Mouse (Mus musculus): Measurements from ENCODE around the gene Ddx54. TPM values are rescaled to one million over a fixed set of nuclear protein-coding genes. Genes with fewer than 3 reads are reported as not detected.

Ddx54 gene
- total RNA-seq, 1 experiment from 2014 or later: 50.5 TPM

DNA sequence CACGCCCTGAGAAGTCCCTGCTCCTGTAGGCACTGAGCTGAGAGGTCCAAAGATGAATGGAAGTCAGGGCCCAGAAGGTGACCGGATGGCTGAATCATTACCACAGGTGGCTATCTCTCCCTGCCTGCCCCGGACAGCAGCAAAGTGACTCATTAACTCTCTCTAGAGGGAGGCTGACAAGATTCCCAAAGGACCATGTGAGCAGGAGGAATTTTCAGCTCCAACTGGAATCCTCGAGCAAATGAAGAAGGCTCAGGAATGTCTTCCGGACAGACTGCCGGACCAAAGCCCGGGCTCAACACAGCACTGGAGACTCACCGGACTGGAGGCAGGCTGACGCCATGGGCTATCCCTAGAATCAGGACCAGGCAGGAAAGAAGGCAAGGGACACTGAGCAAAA is 30.5 kb upstream of the Ddx54 start:
- no peak for DNase-seq

DNA sequence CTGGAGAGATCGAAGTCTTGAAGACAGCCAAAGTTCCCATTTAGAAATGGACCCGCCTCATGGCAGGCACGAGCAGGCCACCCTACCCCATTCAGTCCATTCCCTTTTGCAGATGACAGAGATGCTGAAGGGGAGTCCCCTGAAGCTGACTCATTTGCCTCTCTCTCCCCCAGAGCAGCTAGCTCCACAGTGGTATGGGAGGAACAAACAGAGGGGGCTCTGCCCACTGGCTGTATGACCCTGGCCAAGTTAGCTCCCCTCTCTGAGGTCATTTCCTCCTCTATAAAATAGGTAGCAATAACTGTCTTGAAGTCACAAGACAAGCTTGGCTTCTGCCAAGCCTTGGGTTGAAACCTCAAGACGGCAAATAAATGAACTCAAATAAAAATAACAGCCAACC is 29.0 kb upstream of the Ddx54 start:
- no peak for DNase-seq

DNA sequence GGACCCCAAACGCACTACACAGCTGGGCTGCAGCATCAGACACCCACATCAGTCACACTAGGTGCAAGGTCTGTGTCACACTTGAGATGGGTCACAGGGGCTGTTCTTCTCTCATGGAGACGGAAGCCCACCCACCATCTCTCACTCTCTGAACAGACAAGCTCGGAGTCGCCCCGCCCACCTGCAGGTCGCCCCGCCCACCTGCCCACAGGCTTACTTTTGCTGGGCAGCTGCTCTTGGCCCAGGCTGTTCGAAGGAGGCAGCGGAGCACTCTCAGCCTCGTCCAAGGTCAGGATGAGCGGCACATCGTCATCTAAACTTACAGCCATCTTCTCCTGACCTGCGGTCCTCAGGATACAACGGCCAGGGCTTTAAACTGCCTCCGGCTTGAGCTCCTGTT is 27.6 kb upstream of the Ddx54 start:
- DNase-seq: no peak

DNA sequence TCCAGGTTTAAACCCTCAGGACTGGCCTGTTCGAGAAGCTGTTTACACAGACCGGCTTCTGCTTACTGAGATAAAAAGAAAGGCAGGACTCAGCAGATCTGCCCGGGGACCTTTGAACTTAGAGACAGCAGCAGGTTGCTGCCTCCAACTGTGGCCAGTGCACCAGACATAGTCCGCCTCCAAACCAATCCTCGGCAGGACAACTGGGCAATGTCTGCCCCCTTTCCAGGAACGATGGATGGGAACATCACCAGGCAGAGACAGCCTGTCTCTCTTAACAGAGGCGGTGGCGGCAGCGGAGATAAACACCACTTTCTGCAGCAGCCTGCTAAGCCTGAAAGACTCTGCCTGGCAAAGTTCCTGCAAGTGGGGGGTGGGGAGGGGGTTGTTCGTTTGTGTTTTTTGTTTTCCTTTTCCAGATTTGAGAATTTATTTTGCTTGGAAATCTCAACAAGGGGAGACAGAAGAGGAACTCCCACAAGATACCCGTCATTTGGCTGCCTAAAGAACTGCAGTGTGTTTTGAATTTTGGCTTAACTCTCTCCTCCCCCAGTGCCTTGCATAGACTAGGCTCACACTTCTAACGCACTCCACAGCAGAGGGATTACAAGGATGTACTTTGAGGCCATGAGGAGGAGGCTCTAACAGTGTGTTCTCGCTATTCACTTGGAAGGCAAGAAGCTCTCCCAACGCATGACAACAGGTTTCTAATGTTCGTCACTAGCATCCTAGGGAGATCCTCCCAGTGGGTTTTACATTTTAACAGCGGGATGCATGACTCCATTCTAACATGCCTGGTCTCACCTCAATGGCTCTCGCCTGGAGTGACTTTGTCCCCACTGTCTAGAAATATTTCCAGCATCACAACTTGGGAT is 25.6 kb upstream of the Ddx54 start:
- DNase-seq: no peak

DNA sequence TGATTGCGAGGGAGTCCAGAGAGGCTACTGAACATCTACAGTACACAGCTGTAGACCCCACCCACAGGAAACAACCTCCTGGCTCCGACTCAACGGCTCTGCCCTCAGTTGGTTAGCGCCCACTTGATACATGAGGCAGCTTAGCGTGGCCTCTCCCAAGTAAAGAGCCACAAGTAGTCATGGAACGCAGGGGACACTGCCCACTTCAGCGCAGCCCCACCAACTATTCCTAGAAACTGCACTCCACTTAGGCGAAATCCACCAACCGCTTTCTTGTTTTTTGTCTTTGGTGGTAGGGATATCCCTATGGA is 25.0 kb upstream of the Ddx54 start:
- no peak for DNase-seq

DNA sequence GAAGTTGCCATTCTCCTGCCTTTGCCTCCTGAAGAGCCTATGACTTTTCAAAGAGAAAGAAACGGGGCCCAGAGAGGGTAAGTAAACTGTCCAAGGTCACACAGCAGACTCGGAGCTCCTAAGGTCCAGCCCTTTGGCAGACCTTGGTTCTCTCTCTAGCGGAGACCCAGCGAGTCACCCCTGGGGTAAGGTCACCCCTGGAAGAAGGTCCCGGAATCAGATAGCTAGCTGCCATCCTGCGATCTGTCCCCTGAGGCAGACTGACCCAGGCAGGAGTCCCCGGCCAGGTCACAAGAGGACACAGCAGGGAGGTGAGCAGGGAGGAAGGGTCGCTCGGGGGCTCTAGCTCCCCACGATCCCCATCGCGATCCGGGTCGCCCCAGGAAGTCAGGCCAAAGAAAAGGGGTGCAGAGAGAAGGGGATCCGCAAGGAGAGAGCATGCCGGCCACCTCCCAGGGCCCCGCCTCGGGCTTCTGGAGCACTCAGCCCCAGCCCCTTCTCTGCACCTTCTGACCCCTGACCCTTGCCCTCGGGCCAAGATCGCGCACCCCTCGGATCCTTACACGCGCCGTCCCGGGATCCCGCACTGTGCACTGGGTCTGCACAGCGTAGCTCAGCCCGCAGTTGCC is 24.5 kb upstream of the Ddx54 start:
- no peak for DNase-seq

DNA sequence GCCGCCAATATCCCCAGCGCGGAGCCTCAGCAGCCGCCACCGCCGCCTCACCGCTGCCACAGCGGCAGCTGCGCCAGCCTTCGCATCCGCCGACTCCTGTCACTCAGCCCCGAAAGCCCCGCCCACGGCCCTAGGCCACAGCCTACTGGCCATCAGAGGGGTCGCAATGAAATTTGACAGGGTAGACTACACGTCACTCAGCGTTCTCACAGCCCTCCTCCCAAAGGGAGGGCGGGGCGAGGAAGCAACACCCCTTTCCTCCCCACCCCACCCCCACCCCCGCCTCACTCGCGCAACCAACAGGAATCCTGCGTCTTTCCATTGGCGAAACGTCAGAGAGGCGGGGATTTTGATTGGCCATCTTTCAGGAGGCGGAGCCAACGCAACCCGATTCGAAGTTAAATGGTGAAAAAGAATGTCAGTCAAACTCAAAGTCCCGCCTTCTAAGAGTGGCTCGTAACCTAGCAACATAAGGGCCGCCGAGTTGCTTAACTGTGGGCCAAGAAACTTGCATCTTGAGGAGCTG is 23.9 kb upstream of the Ddx54 start, which contains the start of the genes Tpcn1 and Iqcd:
Tpcn1 (minus strand) TSS at position 105 of the 526 bp plus-strand sequence.
Iqcd (plus strand) TSS at position 448 of the 526 bp plus-strand sequence.
- peak; percentile 99 for DNase-seq

DNA sequence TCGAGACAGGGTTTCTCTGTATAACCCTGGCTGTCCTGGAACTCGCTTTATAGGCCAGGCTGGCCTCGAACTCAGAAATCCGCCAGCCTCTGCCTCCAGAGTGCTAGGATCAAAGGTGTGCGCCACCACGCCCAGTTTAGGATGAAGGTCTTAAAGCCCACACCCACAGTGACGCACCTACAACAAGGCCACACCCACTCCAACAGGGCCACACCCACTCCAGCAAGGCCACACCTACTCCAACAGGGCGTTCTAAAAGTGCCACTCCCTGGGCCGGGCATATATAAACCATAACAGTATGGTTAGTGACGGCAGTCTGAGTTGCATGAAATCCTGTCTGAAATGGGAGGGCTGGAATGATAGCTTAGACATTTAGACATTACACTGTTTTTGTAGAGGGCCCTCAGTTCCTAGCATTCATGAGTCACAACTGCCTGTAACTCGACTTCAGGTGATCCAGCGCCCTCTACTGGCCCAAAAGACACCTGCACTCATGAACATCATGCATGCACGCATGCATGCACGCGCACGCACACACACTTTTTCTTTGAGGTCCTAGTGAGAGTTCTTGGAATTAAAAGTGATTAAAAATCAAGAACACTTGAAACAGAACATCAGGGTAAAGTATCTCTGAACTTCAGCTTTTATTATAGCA is 22.1 kb upstream of the Ddx54 start:
- DNase-seq: no peak

DNA sequence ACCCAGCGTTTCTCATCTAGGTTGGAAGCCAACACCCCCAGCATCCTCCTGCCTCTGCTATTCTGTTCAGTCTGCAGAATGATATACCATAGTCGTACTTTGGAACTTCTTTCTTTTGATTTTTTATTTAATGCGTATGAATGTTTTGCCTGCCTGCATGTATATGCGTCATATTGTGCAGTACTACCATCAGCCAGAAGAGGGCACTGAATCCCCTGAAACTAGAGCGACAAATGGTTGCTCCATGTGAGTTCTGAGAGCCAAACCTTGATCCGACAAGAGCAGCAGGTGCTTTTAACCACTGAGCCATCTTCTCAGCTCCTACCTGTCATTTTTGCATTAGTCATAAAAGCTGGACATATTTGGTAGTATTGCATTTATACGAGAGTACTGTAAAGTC is 20.4 kb upstream of the Ddx54 start:
- DNase-seq: no peak

DNA sequence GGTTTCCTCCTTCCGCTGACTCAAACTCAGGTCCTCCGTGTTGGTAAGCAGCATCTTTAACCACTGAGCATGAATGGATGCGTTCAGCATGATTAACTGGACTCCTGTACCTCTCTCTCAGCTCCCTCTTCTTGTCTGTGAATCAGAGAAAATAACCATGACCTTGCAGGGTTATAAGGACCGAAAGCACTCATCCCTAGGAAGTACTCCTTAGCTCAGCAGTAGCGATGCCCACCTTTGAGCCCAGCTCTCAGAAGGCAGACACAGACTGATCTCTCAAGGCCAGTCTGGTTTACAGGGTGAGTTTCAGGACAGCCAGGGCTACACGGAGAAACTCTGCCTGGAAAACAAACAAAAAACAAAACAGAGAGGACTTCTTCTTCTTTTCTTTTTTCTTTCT is 18.1 kb upstream of the Ddx54 start:
- no peak for DNase-seq

DNA sequence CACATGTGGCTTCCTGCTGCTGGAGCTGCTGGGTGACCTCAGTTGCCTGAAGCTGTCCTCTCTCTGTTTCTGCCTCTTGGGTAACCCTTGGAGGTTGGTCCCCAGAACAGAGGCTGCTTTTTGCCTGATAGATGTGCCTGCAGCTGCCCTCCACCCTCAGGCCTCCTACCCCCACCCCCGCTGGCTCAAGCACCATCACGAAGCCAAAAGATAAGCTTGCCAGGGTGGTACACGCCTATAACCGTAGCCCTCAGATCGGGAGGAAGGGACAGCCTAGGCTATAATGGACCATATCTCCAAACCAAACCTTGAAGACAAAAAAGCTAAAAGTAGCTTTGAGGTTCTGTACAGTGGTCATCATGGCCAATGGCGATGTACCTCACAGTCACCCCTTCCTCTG is 12.9 kb upstream of the Ddx54 start:
- DNase-seq: no peak

DNA sequence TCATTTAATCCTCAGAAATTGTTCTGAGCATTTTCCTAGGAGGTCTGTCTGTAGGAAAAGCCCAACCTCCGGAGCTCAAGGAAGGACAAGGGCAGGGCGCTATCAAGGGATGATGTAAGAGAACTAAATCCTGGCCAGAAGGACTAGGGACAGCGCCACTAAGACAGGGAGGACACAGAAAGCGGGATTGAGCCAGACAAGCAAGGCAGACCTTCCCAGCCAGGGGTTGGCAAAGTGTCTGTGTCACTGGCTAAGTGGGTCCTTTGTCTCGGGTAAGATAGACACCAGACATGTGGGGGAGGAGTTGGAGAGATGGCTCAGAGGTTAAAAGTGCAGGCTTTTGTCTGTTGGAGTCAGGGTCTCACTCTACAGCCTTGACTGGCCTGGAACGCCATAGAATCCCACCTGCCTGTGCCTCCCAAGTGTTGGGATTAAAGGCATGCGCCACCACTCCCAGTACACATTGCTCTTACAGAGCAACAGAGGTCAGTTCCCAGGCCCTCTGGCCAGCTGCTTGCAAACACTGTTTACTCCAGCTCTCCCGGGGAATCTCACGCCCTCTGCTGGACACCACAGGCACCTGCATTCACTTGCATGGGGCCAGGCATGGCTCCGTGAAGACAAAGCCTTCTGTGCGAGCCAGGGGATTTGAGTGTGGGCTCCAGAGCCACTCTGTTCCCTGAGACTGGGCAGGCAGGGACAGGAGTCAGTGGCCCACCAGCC is 11.4 kb upstream of the Ddx54 start:
- DNase-seq: no peak

DNA sequence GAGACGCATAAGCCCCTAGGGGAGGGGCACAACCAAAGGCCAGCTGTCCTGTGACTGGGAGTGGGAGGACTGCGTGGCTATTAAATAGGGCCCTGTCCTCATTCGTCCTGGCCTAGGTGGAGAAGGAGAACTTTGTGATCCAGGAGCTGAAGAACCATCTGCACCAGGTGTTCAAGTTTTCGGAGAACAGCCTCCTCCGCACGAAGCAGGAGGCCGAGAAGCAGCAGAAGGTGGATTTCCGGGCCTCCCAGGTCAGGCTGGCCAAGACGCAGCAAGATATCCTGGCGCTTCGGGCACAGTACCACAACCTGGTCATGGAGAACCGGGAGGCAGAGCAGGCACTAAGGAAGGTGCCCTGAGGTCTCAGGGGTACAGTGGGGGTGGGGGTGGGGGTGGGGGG is 10.3 kb upstream of the Ddx54 start:
- DNase-seq: no peak

DNA sequence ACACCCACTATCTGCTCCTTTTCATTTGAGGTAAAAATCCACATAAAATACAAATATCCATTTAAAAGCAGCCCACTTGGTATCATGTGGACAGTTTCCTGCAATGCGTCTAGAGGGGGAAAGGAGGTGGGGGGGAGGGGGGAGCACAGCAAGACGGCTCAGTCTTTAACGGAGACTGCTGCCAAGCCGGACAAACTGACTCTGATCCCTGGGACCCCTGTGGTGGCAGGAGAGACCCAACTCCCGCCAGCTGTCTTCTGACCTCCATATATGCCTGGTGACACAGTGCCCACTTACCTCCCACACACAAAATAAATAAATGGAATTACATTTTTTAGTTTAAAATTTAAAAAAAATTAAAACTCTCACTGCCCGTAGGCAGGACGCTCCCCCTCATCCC is 9.0 kb upstream of the Ddx54 start:
- no peak for DNase-seq

DNA sequence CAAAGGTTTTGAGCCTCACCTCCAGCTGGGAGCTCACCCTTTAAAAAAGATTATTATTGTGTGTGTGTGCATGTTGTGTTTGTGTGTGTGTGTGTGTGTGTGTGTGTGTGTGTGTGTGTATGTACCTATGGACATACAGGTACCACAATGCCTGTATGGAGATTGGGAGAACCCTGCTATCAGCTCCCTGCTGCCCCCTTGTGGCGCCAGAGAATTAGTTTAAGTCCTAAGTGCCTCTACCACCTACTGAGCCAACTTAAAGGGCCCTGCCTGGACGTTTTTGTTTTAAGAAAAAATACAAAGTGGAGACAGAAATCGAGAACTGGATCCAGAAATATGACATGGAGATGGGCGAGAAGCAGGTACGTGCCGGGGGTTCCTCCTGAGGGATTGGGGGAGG is 7.7 kb upstream of the Ddx54 start:
- DNase-seq: peak; percentile 85

DNA sequence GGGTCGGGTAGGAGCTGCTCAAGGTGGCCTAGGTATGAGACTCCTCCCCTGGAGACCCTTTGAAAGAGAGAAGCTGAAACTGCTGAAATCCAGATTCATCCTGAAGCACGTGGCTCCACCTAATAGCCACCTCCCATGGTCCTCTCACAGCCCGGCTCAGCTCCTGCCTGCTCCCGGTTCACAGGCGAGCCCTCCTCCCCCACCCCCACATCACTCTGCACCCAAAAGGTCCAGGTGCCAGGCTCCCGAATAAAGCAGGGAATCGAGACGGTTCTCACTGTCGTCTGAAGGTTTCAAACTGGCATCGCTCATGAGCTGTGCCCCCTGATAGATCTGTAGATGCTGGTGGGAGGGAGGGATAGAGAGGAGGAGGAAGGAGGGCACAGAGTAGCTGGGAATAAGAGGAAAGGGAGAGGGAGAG is 7.3 kb upstream of the Ddx54 start:
- no peak for DNase-seq

DNA sequence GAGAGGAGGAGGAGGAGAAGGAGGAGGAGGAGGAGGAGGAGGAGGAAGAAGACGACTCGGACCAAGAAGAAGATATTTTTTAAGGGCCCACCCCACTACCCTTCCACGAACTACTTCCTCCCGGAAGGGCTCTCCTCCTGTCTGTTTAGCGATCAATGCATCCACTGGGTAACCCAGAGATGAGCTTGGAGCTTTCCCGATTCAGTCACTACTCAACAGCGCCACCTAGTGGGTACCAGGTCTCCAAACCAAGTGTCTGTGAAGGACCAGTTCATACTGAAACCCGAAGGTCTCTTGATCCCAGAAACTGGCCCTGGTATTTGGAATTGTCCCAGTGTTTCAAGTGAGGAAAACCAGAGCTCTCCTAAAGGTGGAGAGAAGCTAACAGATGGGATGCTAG is 6.9 kb upstream of the Ddx54 start:
- DNase-seq: peak; percentile 88

DNA sequence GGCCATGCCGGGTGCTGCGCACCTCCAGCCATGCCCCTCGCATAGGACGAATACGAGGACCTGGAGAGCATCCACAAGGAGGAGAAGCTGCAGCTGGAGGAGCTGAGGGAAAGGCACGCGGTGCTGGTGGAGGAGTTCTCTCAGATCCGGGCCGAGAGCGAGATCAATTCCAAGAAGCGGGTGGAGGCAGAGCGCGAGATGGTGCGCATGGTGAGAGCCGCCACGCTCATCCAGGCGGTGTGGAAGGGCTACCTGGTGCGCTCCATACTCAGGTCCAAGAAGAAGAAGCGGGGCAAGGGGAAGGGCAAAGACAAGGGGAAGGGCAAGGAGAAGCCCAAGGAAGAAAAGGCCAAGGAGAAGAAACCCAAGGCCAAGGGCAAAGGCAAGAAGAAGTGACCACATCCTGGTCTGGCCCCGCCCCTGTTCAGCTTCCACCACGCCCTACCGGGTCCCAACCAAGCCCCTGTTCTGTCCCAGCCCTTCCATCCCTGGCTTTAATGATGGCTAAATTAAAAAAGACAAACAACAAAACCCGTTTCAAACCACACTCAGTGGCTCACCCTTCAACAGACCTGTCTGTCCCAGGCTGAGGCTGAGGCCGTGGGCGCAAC is 5.8 kb upstream of the Ddx54 start:
- no peak for DNase-seq

DNA sequence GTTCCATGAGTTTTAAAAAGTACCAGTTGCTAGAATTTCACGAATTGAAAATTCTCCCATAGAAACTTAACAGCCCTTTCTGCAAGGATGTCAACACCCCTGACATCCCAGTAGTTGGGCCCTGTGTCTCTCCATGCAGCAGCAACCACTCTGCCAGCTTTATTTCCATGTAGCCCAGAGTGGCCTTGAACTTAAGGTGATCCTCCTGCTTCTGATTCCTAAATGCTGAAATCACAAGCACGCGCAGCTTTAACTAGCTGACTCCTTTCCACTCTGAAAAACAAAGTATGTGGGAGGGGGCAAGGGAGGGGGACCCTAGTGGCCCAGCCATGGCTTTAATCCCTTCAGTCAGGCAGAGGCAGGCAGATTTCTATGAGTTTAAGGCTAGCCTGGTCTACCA is 5.2 kb upstream of the Ddx54 start:
- no peak for DNase-seq

DNA sequence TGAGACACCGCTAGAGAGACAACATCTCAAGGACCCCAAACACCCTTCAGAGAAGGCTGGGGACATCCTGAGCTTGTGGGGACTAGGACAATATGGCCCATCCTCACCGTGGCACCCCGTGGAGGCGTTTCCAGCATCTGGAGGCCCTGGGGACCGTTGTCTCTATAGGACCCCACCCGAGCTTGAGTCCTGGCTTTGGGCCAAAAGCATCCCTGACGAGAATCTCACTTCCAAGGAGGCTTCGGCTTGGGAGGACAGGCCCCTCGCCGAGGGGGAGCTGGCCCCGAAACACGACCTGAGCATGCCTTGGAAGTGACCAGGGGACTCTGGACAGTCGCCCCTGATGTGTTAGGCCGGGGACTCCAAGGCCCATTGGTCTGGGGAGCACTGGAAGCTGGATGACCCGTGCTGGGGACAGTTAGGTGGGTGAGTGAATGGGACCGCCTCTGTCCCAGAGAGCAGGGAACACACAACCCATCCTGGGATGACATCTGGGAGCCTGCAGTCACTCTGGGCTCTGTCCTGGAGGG is 3.2 kb upstream of the Ddx54 start:
- no peak for DNase-seq

DNA sequence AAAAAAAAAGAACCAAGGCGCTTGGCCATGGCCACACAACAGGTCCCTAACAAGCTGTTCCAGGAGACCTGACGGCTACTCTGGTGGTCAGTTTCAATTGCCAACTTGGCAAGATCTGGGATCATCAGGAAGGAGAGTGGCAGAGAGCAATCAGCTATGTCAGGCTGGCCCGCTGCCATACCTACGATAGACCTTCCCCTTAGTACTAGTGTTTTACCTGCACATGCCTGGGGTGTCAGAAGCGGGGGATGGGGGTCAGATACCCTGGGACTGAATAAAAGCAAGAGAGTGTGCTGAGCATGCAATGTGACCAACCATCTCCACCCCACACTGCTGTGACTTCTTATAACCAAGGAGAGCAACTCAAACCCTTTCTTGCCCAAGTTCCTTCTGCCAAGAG is 1.6 kb upstream of the Ddx54 start:
- DNase-seq: no peak

DNA sequence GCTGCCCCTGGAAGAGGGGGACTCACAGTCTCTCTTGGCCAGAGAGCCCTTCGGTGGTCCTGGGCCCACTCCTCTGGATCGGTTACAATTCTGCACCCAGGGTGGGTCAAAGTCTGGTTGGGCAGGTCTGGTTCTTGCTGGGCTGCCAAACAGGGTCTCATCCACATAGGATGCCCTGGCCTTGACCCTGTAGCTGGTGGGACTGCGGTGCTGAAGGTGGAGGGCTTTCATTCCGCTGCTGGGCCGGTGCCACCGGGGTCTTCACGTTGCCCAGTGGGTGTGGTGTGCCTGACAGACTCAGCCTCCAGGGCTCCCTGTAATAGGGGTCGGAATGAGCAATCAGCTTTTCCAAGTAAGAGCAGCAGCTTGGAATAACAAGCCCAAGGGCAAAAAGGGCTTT is 1.1 kb upstream of the Ddx54 start:
- DNase-seq: no peak
